Mouse (Mus musculus): ENCODE data around the gene Tmem164.

Tmem164 gene

GRCm38 (mm10) chrX:142748574-142748973 lies 67.4 kb downstream of the Tmem164 start:
- in situ Hi-C loops (cut with MboI, MseI), result no loop called here

- in situ Hi-C loops (cut with MboI, MseI), result no loop called here
Measured at GRCm38 (mm10) chrX:142750775-142751174, 69.6 kb downstream of the Tmem164 start.

- in situ Hi-C loops (cut with MboI, MseI), result no loop called here
Measured at GRCm38 (mm10) chrX:142755542-142755941, 74.3 kb downstream of the Tmem164 start.

GRCm38 (mm10) chrX:142760415-142760814 lies 79.2 kb downstream of the Tmem164 start:
- in situ Hi-C loops (cut with MboI, MseI), result no loop called here

- in situ Hi-C loops (cut with MboI, MseI), result no loop called here
Measured at GRCm38 (mm10) chrX:142763337-142763736, 82.1 kb downstream of the Tmem164 start.

GRCm38 (mm10) chrX:142769698-142770097 lies 88.5 kb downstream of the Tmem164 start:
- in situ Hi-C loops (cut with MboI, MseI), result no loop called here

- in situ Hi-C loops (cut with MboI, MseI), result no loop called here
Measured at GRCm38 (mm10) chrX:142773658-142774057, 92.5 kb downstream of the Tmem164 start.

- in situ Hi-C loops (cut with MboI, MseI), result no loop called here
Measured at GRCm38 (mm10) chrX:142776131-142776530, 94.9 kb downstream of the Tmem164 start.

GRCm38 (mm10) chrX:142778638-142779037 lies 97.4 kb downstream of the Tmem164 start:
- in situ Hi-C loops (cut with MboI, MseI), result no loop called here

- in situ Hi-C loops (cut with MboI, MseI), result no loop called here
Measured at GRCm38 (mm10) chrX:142786160-142787052, 105.2 kb downstream of the Tmem164 start.

- in situ Hi-C loops (cut with MboI, MseI), result no loop called here
Measured at GRCm38 (mm10) chrX:142792185-142792584, 111.0 kb downstream of the Tmem164 start.

- in situ Hi-C loops (cut with MboI, MseI), result no loop called here
Measured at GRCm38 (mm10) chrX:142794069-142794610, 112.9 kb downstream of the Tmem164 start.

GRCm38 (mm10) chrX:142804596-142804995 lies 123.4 kb downstream of the Tmem164 start:
- in situ Hi-C loops (cut with MboI, MseI), result loop anchor here (10.0 kb wide), 1 partner anchor 250 kb away; no protein-coding TSS in a partner anchor

- in situ Hi-C loops (cut with MboI, MseI), result loop anchor here (10.0 kb wide), 1 partner anchor 251 kb away; no protein-coding TSS in a partner anchor
Measured at GRCm38 (mm10) chrX:142806126-142806525, 124.9 kb downstream of the Tmem164 start.

GRCm38 (mm10) chrX:142806620-142807061 lies 125.4 kb downstream of the Tmem164 start:
- in situ Hi-C loops (cut with MboI, MseI), result loop anchor here (10.0 kb wide), 1 partner anchor 252 kb away; no protein-coding TSS in a partner anchor

GRCm38 (mm10) chrX:142808411-142808810 lies 127.2 kb downstream of the Tmem164 start:
- in situ Hi-C loops (cut with MboI, MseI), result loop anchor here (10.0 kb wide), 1 partner anchor 254 kb away; no protein-coding TSS in a partner anchor

GRCm38 (mm10) chrX:142813146-142813545 lies 131.9 kb downstream of the Tmem164 start:
- in situ Hi-C loops (cut with MboI, MseI), result no loop called here

GRCm38 (mm10) chrX:142818057-142818682 lies 137.0 kb downstream of the Tmem164 start:
- in situ Hi-C loops (cut with MboI, MseI), result loop anchor here (5.0 kb wide), 1 partner anchor 234 kb away; no protein-coding TSS in a partner anchor

GRCm38 (mm10) chrX:142821239-142821638 lies 140.0 kb downstream of the Tmem164 start:
- in situ Hi-C loops (cut with MboI, MseI), result no loop called here

- in situ Hi-C loops (cut with MboI, MseI), result no loop called here
Measured at GRCm38 (mm10) chrX:142821846-142822245, 140.6 kb downstream of the Tmem164 start.

- in situ Hi-C loops (cut with MboI, MseI), result loop anchor here (5.0 kb wide), 1 partner anchor 622 kb away; no protein-coding TSS in a partner anchor
Measured at GRCm38 (mm10) chrX:142825309-142825708, 144.1 kb downstream of the Tmem164 start.

- in situ Hi-C loops (cut with MboI, MseI), result loop anchor here (5.0 kb wide), 1 partner anchor 620 kb away; no protein-coding TSS in a partner anchor
Measured at GRCm38 (mm10) chrX:142827644-142828043, 146.4 kb downstream of the Tmem164 start.

Data from regulatory T cell (primary cell).